12 mouse cellular contexts compared by ENCODE assay signal in genomic region chr5:25891321-25891720, GRCm38 (mm10). TPM values are rescaled to one million over a fixed set of nuclear protein-coding genes. Genes with fewer than 3 reads are reported as not detected.
DNase-seq lines count a peak whose midpoint lies in the region; ATAC-seq lines count a peak whose summit lies in the region.
"Had no signal": no experiment of that assay in that cellular context is flagged by ENCODE, and none has a peak within 500 bp of the region (broad histone marks: within the 10 kb centered on the region; RNA-seq: fewer than 3 reads in every experiment).

No protein-coding gene starts in this region.

- intact Hi-C loops in left cerebral cortex, postnatal 4 days (cut with DNase I) = no loop called here

- no peak for ATAC-seq in activated CD4-positive, CD25-positive, alpha-beta regulatory T cell, adult 4 months
- ATAC-seq in granulocyte monocyte progenitor cell, adult 5-6 weeks (replicated peaks; ENCODE audit: poor library complexity, severe bottlenecking) = no peak
- ATAC-seq: forebrain, embryonic 14.5 days; intestine, embryonic 15.5 days had no signal

- DNase-seq in left cerebral cortex, postnatal 4 days = peak; percentile 87
- no peak for DNase-seq in left cerebral cortex, adult 8-10 months (ENCODE audit: low spot score in 2 of 2)
- DNase-seq in adrenal gland, postnatal 36 days = peak; percentile 84 to 87
- DNase-seq in heart, adult 8-10 months (ENCODE audit: low spot score) = peak; percentile 22
- peak; percentile 53 to 65 for DNase-seq in layer of hippocampus, postnatal 10 days (ENCODE audit: low spot score in 2 of 2)
- DNase-seq in spleen, postnatal 10 days (ENCODE audit: low spot score in 2 of 2) = no peak

RNA-seq across cellular contexts. Expression of gene Gm21663, which starts 50.9 kb away (rescaled TPM):
- not detected for total RNA-seq in left cerebral cortex, postnatal 4 days (2021)
- not detected for total RNA-seq in left cerebral cortex, adult 8-10 months (2022)
- not detected for total RNA-seq in adrenal gland, postnatal 36 days (2021)
- not detected for total RNA-seq in heart, adult 8-10 months (2022)
- total RNA-seq in layer of hippocampus, postnatal 10 days (2021) = not detected
- not detected for polyA plus RNA-seq in activated CD4-positive, CD25-positive, alpha-beta regulatory T cell, adult 4 months (2017; shearing (Covaris generic))
- total RNA-seq in granulocyte monocyte progenitor cell, adult 5-6 weeks (2014; fragmentation: Nextera tagmentation) = not detected in 2 replicates
- total RNA-seq in granulocyte monocyte progenitor cell, adult 5-6 weeks (2017) = not detected in 2 replicates
- polyA plus RNA-seq: forebrain, embryonic 14.5 days; intestine, embryonic 15.5 days; liver, embryonic 14.5 days; stomach, embryonic 16.5 days had no signal

Comparison
In these comparisons a context has a peak if more than half of its experiments do, and no peak if none do; other contexts are left out.
1. DNase-seq: peak in left cerebral cortex, postnatal 4 days (single experiment), adrenal gland, postnatal 36 days (2 of 2), heart, adult 8-10 months (single experiment) and layer of hippocampus, postnatal 10 days (2 of 2); none in left cerebral cortex, adult 8-10 months (0 of 2) and spleen, postnatal 10 days (0 of 2).